Mouse (Mus musculus): ENCODE measurements around the gene 9330159F19Rik. TPM values are rescaled to one million over a fixed set of nuclear protein-coding genes. Genes with fewer than 3 reads are reported as not detected.

The 9330159F19Rik gene
- 29.7 and 31.9 TPM in 2 replicates for polyA plus RNA-seq (2014; fragmentation: Nextera tagmentation; extraction: Ambion mirVana)

GRCm38 (mm10) chr10:29211453-29211852, at the start of gene 9330159F19Rik:
TSS of gene 9330159F19Rik (plus strand) at chr10:29211606.
- WGBS = 10% methylated on average over 4 of the region's 4 CpGs
- H3K27ac ChIP-seq = 0 out of 2 replicates have a peak within 1 kb of the TSS, but pooled peaks have one; percentile 14
- no peaks in the 10 kb centered on the region for H3K9me3 ChIP-seq (ENCODE audit: control insufficient read depth, low read length)
- DNase-seq (ENCODE audit: low spot score) = no peak
- H3K27me3 ChIP-seq (ENCODE audit: control insufficient read depth, insufficient read depth, low read length) = no peaks in the 10 kb centered on the region
- no peak within 1 kb of the TSS for H3K4me2 ChIP-seq (replicated peaks)
- peak; percentile 63; the same call in 1 of the 2 replicates for ATAC-seq (ENCODE audit: low FRiP score)
- no peak within 1 kb of the TSS for H3K4me3 ChIP-seq (replicated peaks; ENCODE audit: low read length)
- H3K36me3 ChIP-seq (replicated peaks; ENCODE audit: control insufficient read depth, insufficient read depth) = peaks cover 32% of the 10 kb centered on the region; the same call in 1 of the 2 replicates
- no peak within 1 kb of the TSS for H3K9ac ChIP-seq
- H3K4me1 ChIP-seq (replicated peaks; ENCODE audit: control insufficient read depth, insufficient read depth, low read length) = no peaks in the 10 kb centered on the region; the same call in 1 of the 2 replicates

DNA sequence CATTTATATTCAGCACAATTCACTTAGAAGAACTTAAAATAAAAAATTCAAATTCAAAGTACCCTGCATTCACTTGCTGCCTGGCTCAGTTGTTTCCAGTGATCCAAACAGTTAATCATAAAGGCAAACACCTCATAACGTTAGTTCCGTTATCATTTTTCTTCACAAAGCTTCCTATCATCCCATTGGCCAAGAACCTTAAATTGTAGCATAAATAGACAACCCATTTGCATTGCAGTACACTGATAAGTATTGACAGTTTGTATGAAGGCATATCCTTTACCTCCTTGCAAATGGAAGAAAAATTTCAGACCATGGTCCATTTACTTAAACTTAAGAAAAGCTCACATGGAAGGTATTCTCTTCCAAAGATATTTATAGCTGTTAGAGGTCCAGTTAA, 49.7 kb upstream of the 9330159F19Rik start:
- Histone ChIP-seq H3K4me1 (replicated peaks; ENCODE audit: control insufficient read depth, insufficient read depth, low read length) (no peaks in the 10 kb centered on the region), H3K27ac (no peak overlapping the region), H3K27me3 (ENCODE audit: control insufficient read depth, insufficient read depth, low read length) (no peaks in the 10 kb centered on the region), H3K36me3 (replicated peaks; ENCODE audit: control insufficient read depth, insufficient read depth) (peaks cover 82% of the 10 kb centered on the region), H3K4me2 (replicated peaks) (no peak overlapping the region), H3K4me3 (replicated peaks; ENCODE audit: low read length) (no peak overlapping the region), H3K9ac (no peak overlapping the region), H3K9me3 (ENCODE audit: control insufficient read depth, low read length) (no peaks in the 10 kb centered on the region)
- 80% methylated on average over 2 of the region's 2 CpGs for WGBS
- no peak for DNase-seq (ENCODE audit: low spot score)
- no peak for ATAC-seq (ENCODE audit: low FRiP score)

- Histone ChIP-seq H3K27ac (no peak overlapping the region), H3K27me3 (ENCODE audit: control insufficient read depth, insufficient read depth, low read length) (no peaks in the 10 kb centered on the region), H3K9ac (no peak overlapping the region), H3K36me3 (replicated peaks; ENCODE audit: control insufficient read depth, insufficient read depth) (peaks cover 90% of the 10 kb centered on the region), H3K4me1 (replicated peaks; ENCODE audit: control insufficient read depth, insufficient read depth, low read length) (no peaks in the 10 kb centered on the region), H3K4me2 (replicated peaks) (no peak overlapping the region), H3K4me3 (replicated peaks; ENCODE audit: low read length) (no peak overlapping the region), H3K9me3 (ENCODE audit: control insufficient read depth, low read length) (peaks cover 13% of the 10 kb centered on the region)
- 75% methylated on average over 2 of the region's 2 CpGs for WGBS
- ATAC-seq (ENCODE audit: low FRiP score) = no peak
- DNase-seq (ENCODE audit: low spot score) = no peak
Observed at GRCm38 (mm10) chr10:29173778-29174177, 37.6 kb upstream of the 9330159F19Rik start.

DNA sequence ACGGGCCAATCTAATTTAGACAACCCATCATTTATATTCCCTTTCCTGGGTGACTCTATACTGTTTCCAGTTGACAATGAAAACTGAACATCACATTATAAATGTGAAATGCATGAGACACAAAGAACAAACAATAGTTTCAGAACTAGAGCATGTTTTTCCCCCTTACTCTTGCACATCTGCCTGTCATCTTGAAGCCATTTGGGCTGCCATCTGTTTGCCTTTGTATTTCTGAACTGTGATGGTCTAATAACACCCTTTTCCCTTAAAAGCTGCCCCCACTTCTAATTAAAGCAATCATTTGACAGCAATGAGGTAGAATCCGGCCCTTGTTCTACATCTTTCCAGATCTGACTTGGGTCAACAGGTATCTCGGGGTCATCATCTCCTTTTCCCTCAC, 35.8 kb upstream of the 9330159F19Rik start:
- H3K9me3 ChIP-seq (ENCODE audit: control insufficient read depth, low read length) = peaks cover 13% of the 10 kb centered on the region
- ATAC-seq (ENCODE audit: low FRiP score) (no peak), DNase-seq (ENCODE audit: low spot score) (no peak)
- 74% methylated on average over 3 of the region's 3 CpGs for WGBS
- H3K4me3 ChIP-seq (replicated peaks; ENCODE audit: low read length) = no peak overlapping the region
- no peak overlapping the region for H3K27ac ChIP-seq
- H3K9ac ChIP-seq = no peak overlapping the region
- H3K4me2 ChIP-seq (replicated peaks) = no peak overlapping the region
- no peaks in the 10 kb centered on the region for H3K27me3 ChIP-seq (ENCODE audit: control insufficient read depth, insufficient read depth, low read length)
- peaks cover 89% of the 10 kb centered on the region for H3K36me3 ChIP-seq (replicated peaks; ENCODE audit: control insufficient read depth, insufficient read depth)
- no peaks in the 10 kb centered on the region for H3K4me1 ChIP-seq (replicated peaks; ENCODE audit: control insufficient read depth, insufficient read depth, low read length)

- Histone ChIP-seq H3K27me3 (ENCODE audit: control insufficient read depth, insufficient read depth, low read length) (no peaks in the 10 kb centered on the region), H3K9ac (no peak overlapping the region), H3K4me3 (replicated peaks; ENCODE audit: low read length) (no peak overlapping the region), H3K36me3 (replicated peaks; ENCODE audit: control insufficient read depth, insufficient read depth) (peaks cover 89% of the 10 kb centered on the region), H3K27ac (no peak overlapping the region), H3K4me2 (replicated peaks) (no peak overlapping the region), H3K4me1 (replicated peaks; ENCODE audit: control insufficient read depth, insufficient read depth, low read length) (no peaks in the 10 kb centered on the region), H3K9me3 (ENCODE audit: control insufficient read depth, low read length) (peaks cover 1% of the 10 kb centered on the region)
- 76% methylated on average over 4 of the region's 4 CpGs for WGBS
- ATAC-seq (ENCODE audit: low FRiP score) = no peak
- no peak for DNase-seq (ENCODE audit: low spot score)
Observed at GRCm38 (mm10) chr10:29176881-29177280, 34.5 kb upstream of the 9330159F19Rik start.

DNA sequence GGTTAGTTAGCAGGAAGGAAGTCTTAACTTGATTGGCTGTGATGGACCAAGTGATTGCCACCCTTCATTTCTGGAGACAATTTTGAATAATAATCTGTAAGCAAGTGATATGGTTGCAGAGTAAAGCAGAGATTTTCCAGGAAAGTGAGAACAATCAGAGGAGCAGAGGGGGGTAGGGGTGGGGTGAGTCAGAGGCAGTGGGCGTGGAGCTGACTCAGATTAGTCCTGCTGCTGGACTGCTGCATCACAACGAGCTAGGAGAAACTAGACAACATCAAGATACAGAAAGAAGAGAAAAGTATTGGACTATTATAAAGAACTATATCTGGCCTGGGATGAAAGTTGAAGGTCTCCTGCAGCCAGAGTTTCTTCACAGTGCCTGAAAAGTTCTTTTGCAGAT, 33.4 kb upstream of the 9330159F19Rik start:
- DNase-seq (ENCODE audit: low spot score) (no peak), ATAC-seq (ENCODE audit: low FRiP score) (no peak)
- Histone ChIP-seq H3K36me3 (replicated peaks; ENCODE audit: control insufficient read depth, insufficient read depth) (peaks cover 90% of the 10 kb centered on the region), H3K9me3 (ENCODE audit: control insufficient read depth, low read length) (no peaks in the 10 kb centered on the region), H3K4me3 (replicated peaks; ENCODE audit: low read length) (no peak overlapping the region), H3K9ac (no peak overlapping the region), H3K4me1 (replicated peaks; ENCODE audit: control insufficient read depth, insufficient read depth, low read length) (no peaks in the 10 kb centered on the region), H3K27me3 (ENCODE audit: control insufficient read depth, insufficient read depth, low read length) (no peaks in the 10 kb centered on the region), H3K4me2 (replicated peaks) (no peak overlapping the region), H3K27ac (no peak overlapping the region)
- WGBS = 34% methylated on average over 2 of the region's 2 CpGs

DNA sequence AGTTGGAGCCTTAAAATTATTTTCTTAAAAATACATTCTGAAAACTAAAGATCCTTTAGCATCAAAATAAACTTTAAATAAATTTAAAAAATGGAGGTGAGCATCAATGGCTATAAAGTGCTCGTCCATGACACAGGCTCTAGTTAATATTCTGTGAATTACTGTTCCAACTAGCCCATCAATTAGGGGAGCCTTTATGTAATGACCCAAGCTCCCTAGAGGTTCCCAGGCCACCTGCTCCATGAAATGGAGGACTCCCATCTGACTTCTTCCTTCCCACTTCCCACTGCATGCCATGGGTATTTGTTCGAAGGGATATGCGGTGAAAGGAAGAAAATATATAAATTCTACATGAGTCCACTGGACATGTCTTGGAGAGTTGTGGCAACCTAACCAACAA, 31.2 kb upstream of the 9330159F19Rik start:
- 51% methylated on average over 3 of the region's 3 CpGs for WGBS
- no peaks in the 10 kb centered on the region for H3K4me1 ChIP-seq (replicated peaks; ENCODE audit: control insufficient read depth, insufficient read depth, low read length)
- DNase-seq (ENCODE audit: low spot score) = no peak

GRCm38 (mm10) chr10:29181046-29181445, 30.4 kb upstream of the 9330159F19Rik start:
- DNase-seq (ENCODE audit: low spot score) (no peak), ATAC-seq (ENCODE audit: low FRiP score) (no peak)
- Histone ChIP-seq H3K4me3 (replicated peaks; ENCODE audit: low read length) (no peak overlapping the region), H3K27me3 (ENCODE audit: control insufficient read depth, insufficient read depth, low read length) (no peaks in the 10 kb centered on the region), H3K36me3 (replicated peaks; ENCODE audit: control insufficient read depth, insufficient read depth) (peaks cover 66% of the 10 kb centered on the region), H3K27ac (no peak overlapping the region), H3K9ac (no peak overlapping the region), H3K4me1 (replicated peaks; ENCODE audit: control insufficient read depth, insufficient read depth, low read length) (no peaks in the 10 kb centered on the region), H3K4me2 (replicated peaks) (no peak overlapping the region), H3K9me3 (ENCODE audit: control insufficient read depth, low read length) (no peaks in the 10 kb centered on the region)
- 75% methylated on average over 2 of the region's 2 CpGs for WGBS

More for the DNA sequence above, 31.2 kb upstream of the 9330159F19Rik start:
- H3K9me3 ChIP-seq (ENCODE audit: control insufficient read depth, low read length) = no peaks in the 10 kb centered on the region
- H3K9ac ChIP-seq = no peak overlapping the region
- H3K27ac ChIP-seq = no peak overlapping the region
- no peak overlapping the region for H3K4me3 ChIP-seq (replicated peaks; ENCODE audit: low read length)
- H3K27me3 ChIP-seq (ENCODE audit: control insufficient read depth, insufficient read depth, low read length) = no peaks in the 10 kb centered on the region
- no peak for ATAC-seq (ENCODE audit: low FRiP score)
- H3K4me2 ChIP-seq (replicated peaks) = no peak overlapping the region
- H3K36me3 ChIP-seq (replicated peaks; ENCODE audit: control insufficient read depth, insufficient read depth) = peaks cover 74% of the 10 kb centered on the region

DNA sequence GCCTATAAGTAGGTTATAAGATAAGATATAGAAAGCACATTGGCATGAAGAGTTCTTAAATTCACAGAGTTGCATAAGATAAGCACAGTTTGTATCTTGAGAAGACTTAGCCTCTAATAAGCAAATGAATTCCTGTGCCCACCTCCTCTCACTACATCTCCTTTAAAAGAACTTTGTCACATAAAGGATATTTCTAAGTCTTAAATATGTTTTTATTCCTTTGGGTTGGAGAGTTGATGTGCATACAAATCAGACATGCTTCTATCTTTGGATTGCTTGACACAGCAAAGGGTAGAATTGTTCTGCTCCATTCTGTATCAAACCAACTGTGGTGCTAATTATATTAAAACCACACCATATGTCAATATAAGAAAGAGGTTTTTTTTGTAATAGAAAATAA, 17.6 kb upstream of the 9330159F19Rik start:
- H3K4me1 ChIP-seq (replicated peaks; ENCODE audit: control insufficient read depth, insufficient read depth, low read length) = no peaks in the 10 kb centered on the region
- no peak overlapping the region for H3K27ac ChIP-seq
- H3K4me2 ChIP-seq (replicated peaks) = no peak overlapping the region
- H3K9ac ChIP-seq = no peak overlapping the region
- H3K9me3 ChIP-seq (ENCODE audit: control insufficient read depth, low read length) = no peaks in the 10 kb centered on the region
- no peak overlapping the region for H3K4me3 ChIP-seq (replicated peaks; ENCODE audit: low read length)
- H3K27me3 ChIP-seq (ENCODE audit: control insufficient read depth, insufficient read depth, low read length) = no peaks in the 10 kb centered on the region
- DNase-seq (ENCODE audit: low spot score) = no peak
- no peak for ATAC-seq (ENCODE audit: low FRiP score)
- H3K36me3 ChIP-seq (replicated peaks; ENCODE audit: control insufficient read depth, insufficient read depth) = peaks cover 61% of the 10 kb centered on the region

GRCm38 (mm10) chr10:29196811-29197210, 14.6 kb upstream of the 9330159F19Rik start:
- WGBS = 98% methylated on average over 33 of the region's 33 CpGs
- DNase-seq (ENCODE audit: low spot score) (no peak), ATAC-seq (ENCODE audit: low FRiP score) (peak; percentile 46; the same call in 1 of the 2 replicates)
- H3K9ac ChIP-seq = no peak overlapping the region
- H3K4me3 ChIP-seq (replicated peaks; ENCODE audit: low read length) = no peak overlapping the region
- H3K27ac ChIP-seq = no peak overlapping the region
- H3K4me2 ChIP-seq (replicated peaks) = no peak overlapping the region
- H3K36me3 ChIP-seq (replicated peaks; ENCODE audit: control insufficient read depth, insufficient read depth) = peaks cover 74% of the 10 kb centered on the region
- no peaks in the 10 kb centered on the region for H3K9me3 ChIP-seq (ENCODE audit: control insufficient read depth, low read length)
- H3K4me1 ChIP-seq (replicated peaks; ENCODE audit: control insufficient read depth, insufficient read depth, low read length) = no peaks in the 10 kb centered on the region
- no peaks in the 10 kb centered on the region for H3K27me3 ChIP-seq (ENCODE audit: control insufficient read depth, insufficient read depth, low read length)
